In the genomic region with DNA sequence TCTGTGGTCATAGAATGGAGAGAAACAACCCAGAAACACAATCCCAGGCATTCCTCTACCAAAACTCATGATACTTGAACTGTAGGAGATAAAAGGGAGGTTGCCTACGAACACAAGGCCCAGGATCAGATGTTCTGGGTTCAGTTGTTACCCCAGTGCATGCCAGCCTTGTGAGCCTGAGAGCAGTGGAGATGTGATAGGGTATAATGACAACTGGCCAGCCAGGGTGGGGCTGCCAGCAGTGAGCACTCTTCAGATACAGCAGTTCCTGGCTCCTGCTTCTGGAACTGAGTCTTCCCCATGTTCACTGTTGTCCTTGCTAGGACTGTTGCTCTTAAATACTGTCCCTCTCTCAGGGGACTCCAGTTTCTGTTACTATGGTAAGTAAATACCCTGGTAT, we compare ENCODE assay signal across 22 mouse cellular contexts.
DNase-seq lines count a peak whose midpoint lies in the region; ATAC-seq and TF ChIP-seq lines count a peak whose summit lies in the region.
"Had no signal": no experiment of that assay in that cellular context is flagged by ENCODE, and none has a peak within 500 bp of the region (broad histone marks: within the 10 kb centered on the region; RNA-seq: fewer than 3 reads in every experiment).

No protein-coding gene starts in this region.

- H3K9ac ChIP-seq in intestine, embryonic 15.5 days: no peak overlapping the region
- no peak overlapping the region for H3K9ac ChIP-seq in intestine, postnatal 0 days (ENCODE audit: low read depth, low read length)
- H3K9ac ChIP-seq: embryonic facial prominence, embryonic 12.5 days; embryonic facial prominence, embryonic 15.5 days; forebrain, postnatal 0 days; hindbrain, embryonic 12.5 days; hindbrain, embryonic 15.5 days had no signal

- no peaks in the 10 kb centered on the region for H3K36me3 ChIP-seq in intestine, embryonic 15.5 days
- H3K36me3 ChIP-seq in intestine, postnatal 0 days (ENCODE audit: control insufficient read depth, insufficient read depth): no peaks in the 10 kb centered on the region
- H3K36me3 ChIP-seq: embryonic facial prominence, embryonic 12.5 days; embryonic facial prominence, embryonic 15.5 days; hindbrain, embryonic 12.5 days; hindbrain, embryonic 15.5 days had no signal

- intact Hi-C loops in gastrocnemius, adult 2 months (cut with DNase I): no loop called here

- WGBS in intestine, embryonic 15.5 days: 70% methylated on average over 1 of the region's 1 CpGs
- WGBS in intestine, postnatal 0 days: 78% methylated on average over 1 of the region's 1 CpGs

- no peak overlapping the region for H3K4me3 ChIP-seq in gastrocnemius, adult 2 months
- no peak overlapping the region for H3K4me3 ChIP-seq in intestine, embryonic 15.5 days (replicated peaks)
- H3K4me3 ChIP-seq in intestine, postnatal 0 days (ENCODE audit: low read depth, low read length): no peak overlapping the region
- H3K4me3 ChIP-seq: embryonic facial prominence, embryonic 12.5 days; embryonic facial prominence, embryonic 15.5 days; hindbrain, embryonic 12.5 days; hindbrain, embryonic 15.5 days had no signal

- no peak for TF ChIP-seq CTCF in gastrocnemius, adult 2 months (IDR thresholded peaks at IDR 0.05)
- TF ChIP-seq CTCF in intestine, postnatal 0 days (IDR thresholded peaks at IDR 0.05; ENCODE audit: low read depth): no peak

- no peak overlapping the region for H3K27ac ChIP-seq in gastrocnemius, adult 2 months
- H3K27ac ChIP-seq in intestine, embryonic 15.5 days: no peak overlapping the region
- H3K27ac ChIP-seq in intestine, postnatal 0 days (ENCODE audit: low read depth, low read length): no peak overlapping the region
- H3K27ac ChIP-seq: embryonic facial prominence, embryonic 12.5 days; embryonic facial prominence, embryonic 15.5 days; hindbrain, embryonic 12.5 days; hindbrain, embryonic 15.5 days had no signal

- H3K9me3 ChIP-seq in intestine, embryonic 15.5 days: no peaks in the 10 kb centered on the region
- H3K9me3 ChIP-seq in intestine, postnatal 0 days (ENCODE audit: control insufficient read depth): no peaks in the 10 kb centered on the region
- H3K9me3 ChIP-seq: embryonic facial prominence, embryonic 12.5 days; embryonic facial prominence, embryonic 15.5 days; G1E; hindbrain, embryonic 12.5 days; hindbrain, embryonic 15.5 days had no signal

- H3K4me1 ChIP-seq in intestine, embryonic 15.5 days (replicated peaks): no peaks in the 10 kb centered on the region
- no peaks in the 10 kb centered on the region for H3K4me1 ChIP-seq in intestine, postnatal 0 days (replicated peaks; ENCODE audit: control insufficient read depth, insufficient read depth, low read length)
- H3K4me1 ChIP-seq: embryonic facial prominence, embryonic 15.5 days; hindbrain, embryonic 12.5 days; hindbrain, embryonic 15.5 days had no signal

- H3K27me3 ChIP-seq in intestine, embryonic 15.5 days (replicated peaks): no peaks in the 10 kb centered on the region
- no peaks in the 10 kb centered on the region for H3K27me3 ChIP-seq in intestine, postnatal 0 days (replicated peaks; ENCODE audit: control insufficient read depth, insufficient read depth, low read length)
- H3K27me3 ChIP-seq: CH12.LX; embryonic facial prominence, embryonic 12.5 days; embryonic facial prominence, embryonic 15.5 days; hindbrain, embryonic 12.5 days; hindbrain, embryonic 15.5 days; Patski had no signal

- peak; percentile 55 for DNase-seq in gastrocnemius, adult 2 months
- DNase-seq in gastrocnemius, postnatal 10 days: no peak
- no peak for DNase-seq in kidney, adult 8-10 months
- no peak for DNase-seq in kidney, postnatal 36 days
- DNase-seq: adrenal gland, postnatal 14 days; B cell, adult 2 months; cerebellum, adult 11 months; cerebellum, adult 2 months; cerebellum, adult 9-11 months; cerebellum, postnatal 25 days; forebrain, postnatal 0 days had no signal

- no peak overlapping the region for H3K4me2 ChIP-seq in intestine, embryonic 15.5 days (replicated peaks)
- no peak overlapping the region for H3K4me2 ChIP-seq in intestine, postnatal 0 days (replicated peaks; ENCODE audit: low read depth)
- H3K4me2 ChIP-seq: embryonic facial prominence, embryonic 12.5 days; embryonic facial prominence, embryonic 15.5 days; heart, embryonic 11.5 days; hindbrain, embryonic 12.5 days; hindbrain, embryonic 15.5 days had no signal

- peak; percentile 45; the same call in 1 of the 2 replicates for ATAC-seq in intestine, embryonic 15.5 days
- ATAC-seq in intestine, postnatal 0 days: peak; percentile 39; the same call in 1 of the 2 replicates
- ATAC-seq: forebrain, embryonic 14.5 days; forebrain, postnatal 0 days; Patski had no signal
